Mouse (Mus musculus): Measurements from ENCODE around the gene Grap. TPM values are rescaled to one million over a fixed set of nuclear protein-coding genes. Genes with fewer than 3 reads are reported as not detected.
"Not testable (repeated sequence)": the region's sequence is repeated elsewhere in the genome, so short reads cannot be mapped to it uniquely, and the experiment has no call there.

The Grap gene
- total RNA-seq, 2 experiments from 2014 or later: 3.2 to 3.3 TPM

- peak overlapping the region; percentile 65 for H3K4me3 ChIP-seq
- peak; percentile 88 for DNase-seq
- TF ChIP-seq CTCF (IDR thresholded peaks at IDR 0.05): peak; percentile 69
- intact Hi-C loops (cut with DNase I): loop anchor here (5.0 kb wide), 4 partner anchors 43 to 203 kb away; partner anchors contain the start of gene Epn2
- peak overlapping the region; percentile 92 for H3K27ac ChIP-seq
These were observed 33.2 kb upstream of the Grap start for GRCm38 (mm10) chr11:61619791-61620241.

- intact Hi-C loops (cut with DNase I): loop anchor here (5.0 kb wide), 3 partner anchors 92 to 203 kb away; no protein-coding TSS in a partner anchor
- peak; percentile 92 for DNase-seq
- H3K27ac ChIP-seq: peak overlapping the region; percentile 92
- peak overlapping the region; percentile 65 for H3K4me3 ChIP-seq
- TF ChIP-seq CTCF (IDR thresholded peaks at IDR 0.05): peak; percentile 86
These were observed 32.8 kb upstream of the Grap start for GRCm38 (mm10) chr11:61620254-61620670.

- peak overlapping the region; percentile 65 for H3K4me3 ChIP-seq
- H3K27ac ChIP-seq: peak overlapping the region; percentile 92
- no peak for TF ChIP-seq CTCF (IDR thresholded peaks at IDR 0.05)
- intact Hi-C loops (cut with DNase I): loop anchor here (5.0 kb wide), 3 partner anchors 92 to 203 kb away; no protein-coding TSS in a partner anchor
- DNase-seq: no peak
These were observed 32.3 kb upstream of the Grap start for GRCm38 (mm10) chr11:61620762-61621161.

GRCm38 (mm10) chr11:61625136-61625535, 27.9 kb upstream of the Grap start:
- no peak for DNase-seq
- intact Hi-C loops (cut with DNase I): no loop called here
- no peak overlapping the region for H3K27ac ChIP-seq
- H3K4me3 ChIP-seq: no peak overlapping the region
- no peak for TF ChIP-seq CTCF (IDR thresholded peaks at IDR 0.05)

GRCm38 (mm10) chr11:61626509-61626908, 26.6 kb upstream of the Grap start:
- Histone ChIP-seq H3K27ac (no peak overlapping the region), H3K4me3 (no peak overlapping the region)
- DNase-seq: no peak
- TF ChIP-seq CTCF (IDR thresholded peaks at IDR 0.05): no peak
- intact Hi-C loops (cut with DNase I): no loop called here

- Histone ChIP-seq H3K27ac (no peak overlapping the region), H3K4me3 (no peak overlapping the region)
- no peak for DNase-seq
- intact Hi-C loops (cut with DNase I): no loop called here
- TF ChIP-seq CTCF (IDR thresholded peaks at IDR 0.05): peak; percentile 33; the same call in 1 of the 2 replicates
These were observed 23.4 kb upstream of the Grap start for GRCm38 (mm10) chr11:61629621-61630020.

- H3K4me3 ChIP-seq; intact Hi-C loops (cut with DNase I); DNase-seq; H3K27ac ChIP-seq: not testable (repeated sequence)
These were observed 16.8 kb upstream of the Grap start for GRCm38 (mm10) chr11:61636309-61636708.

GRCm38 (mm10) chr11:61637413-61637812, 15.7 kb upstream of the Grap start:
- DNase-seq: no peak
- Histone ChIP-seq H3K4me3 (no peak overlapping the region), H3K27ac (no peak overlapping the region)
- TF ChIP-seq CTCF (IDR thresholded peaks at IDR 0.05): no peak
- intact Hi-C loops (cut with DNase I): no loop called here

- DNase-seq: no peak
- intact Hi-C loops (cut with DNase I): no loop called here
- H3K27ac ChIP-seq: no peak overlapping the region
- no peak overlapping the region for H3K4me3 ChIP-seq
- no peak for TF ChIP-seq CTCF (IDR thresholded peaks at IDR 0.05)
These were observed 15.2 kb upstream of the Grap start for GRCm38 (mm10) chr11:61637856-61638255.

GRCm38 (mm10) chr11:61638764-61639536, 14.1 kb upstream of the Grap start:
- intact Hi-C loops (cut with DNase I): no loop called here
- no peak for TF ChIP-seq CTCF (IDR thresholded peaks at IDR 0.05)
- no peak overlapping the region for H3K27ac ChIP-seq
- no peak for DNase-seq
- H3K4me3 ChIP-seq: no peak overlapping the region

GRCm38 (mm10) chr11:61639601-61640177, 13.4 kb upstream of the Grap start:
- no peak overlapping the region for H3K4me3 ChIP-seq
- no peak for TF ChIP-seq CTCF (IDR thresholded peaks at IDR 0.05)
- no peak overlapping the region for H3K27ac ChIP-seq
- no peak for DNase-seq
- intact Hi-C loops (cut with DNase I): no loop called here

GRCm38 (mm10) chr11:61640585-61640984, 12.5 kb upstream of the Grap start:
- H3K27ac ChIP-seq; DNase-seq; H3K4me3 ChIP-seq; intact Hi-C loops (cut with DNase I): not testable (repeated sequence)

GRCm38 (mm10) chr11:61642106-61642505, 11.0 kb upstream of the Grap start:
- TF ChIP-seq CTCF (IDR thresholded peaks at IDR 0.05): no peak
- Histone ChIP-seq H3K4me3 (no peak overlapping the region), H3K27ac (no peak overlapping the region)
- intact Hi-C loops (cut with DNase I): no loop called here
- DNase-seq: no peak

Measured in gastrocnemius, adult 2 months (tissue).